Mouse (Mus musculus) forebrain, embryonic 14.5 days (tissue): ENCODE results near the gene Skiv2l. TPM values are rescaled to one million over a fixed set of nuclear protein-coding genes. Genes with fewer than 3 reads are reported as not detected.
A peak's percentile ranks its signal among the peaks of the same experiment; 100 is the strongest.

Experiments used
- ATAC-seq: fragments of 200-750 bp; cut with Nextera tagmentation; 2 replicates; pipeline ENCODE4 v1.8.0; 2017; ENCODE audit warnings: mild to moderate bottlenecking, moderate library complexity
- DNase-seq: peaks from one replicate; pipeline ENCODE4 v3.0.0-alpha.2; 2015; ENCODE audit warnings: low spot score
- H3K27ac ChIP-seq: fragments of 300-500 bp; sonication (generic); 2 replicates; pipeline ENCODE4 v1.5.1; 2014; ENCODE audit warnings: low read depth, mild to moderate bottlenecking, control low read depth, low read length, moderate library complexity
- H3K27me3 ChIP-seq: fragments of 300-500 bp; sonication (generic); replicated peaks from 2 replicates; pipeline ENCODE4 v1.6.1; 2014; ENCODE audit warnings: low read length, control low read depth, mixed read lengths; ENCODE audit not compliant: control insufficient read depth, insufficient read depth
- H3K36me3 ChIP-seq: fragments of 300-500 bp; sonication (generic); 2 replicates; pipeline ENCODE4 v1.6.1; 2014; ENCODE audit warnings: low read length, control low read depth; ENCODE audit not compliant: control insufficient read depth, insufficient read depth
- H3K4me1 ChIP-seq: fragments of 300-500 bp; sonication (generic); 2 replicates; pipeline ENCODE4 v1.6.1; 2014; ENCODE audit warnings: antibody characterized with exemption, low read length, control low read depth; ENCODE audit not compliant: control insufficient read depth, insufficient read depth
- H3K4me2 ChIP-seq: fragments of 300-500 bp; sonication (generic); 2 replicates; pipeline ENCODE4 v1.6.1; 2014; ENCODE audit warnings: mild to moderate bottlenecking, control low read depth, low read length
- H3K4me3 ChIP-seq: fragments of 300-500 bp; sonication (generic); 2 replicates; pipeline ENCODE4 v1.5.1; 2014; ENCODE audit warnings: low read depth, low read length, control low read depth
- H3K9ac ChIP-seq: fragments of 300-500 bp; sonication (generic); 2 replicates; pipeline ENCODE4 v1.6.1; 2014; ENCODE audit warnings: mild to moderate bottlenecking, low read length, control low read depth, moderate library complexity
- H3K9me3 ChIP-seq: fragments of 300-500 bp; sonication (generic); replicated peaks from 2 replicates; pipeline ENCODE4 v1.6.1; 2016; ENCODE audit warnings: low read length, control low read depth, mixed read lengths; ENCODE audit not compliant: control insufficient read depth
- WGBS: fragments of 180-500 bp; shearing (Covaris S2); extraction: QIAGEN DNeasy Blood & Tissue Kit; methylation state at CpG from one replicate; pipeline ENCODE4 v1.1.7; 2014; 5-methylcytosine and 5-hydroxymethylcytosine counted together
- polyA plus RNA-seq: library from polyadenylated mRNA; unstranded; fragments of >200 nt; fragmentation: Nextera tagmentation; extraction: Ambion mirVana; gene quantifications from 2 replicates; pipeline ENCODE4 v1.2.1, GENCODE M21; 2014

Gene Skiv2l
- polyA plus RNA-seq, 1 experiment from 2014 or later, result 36.6 TPM

DNA sequence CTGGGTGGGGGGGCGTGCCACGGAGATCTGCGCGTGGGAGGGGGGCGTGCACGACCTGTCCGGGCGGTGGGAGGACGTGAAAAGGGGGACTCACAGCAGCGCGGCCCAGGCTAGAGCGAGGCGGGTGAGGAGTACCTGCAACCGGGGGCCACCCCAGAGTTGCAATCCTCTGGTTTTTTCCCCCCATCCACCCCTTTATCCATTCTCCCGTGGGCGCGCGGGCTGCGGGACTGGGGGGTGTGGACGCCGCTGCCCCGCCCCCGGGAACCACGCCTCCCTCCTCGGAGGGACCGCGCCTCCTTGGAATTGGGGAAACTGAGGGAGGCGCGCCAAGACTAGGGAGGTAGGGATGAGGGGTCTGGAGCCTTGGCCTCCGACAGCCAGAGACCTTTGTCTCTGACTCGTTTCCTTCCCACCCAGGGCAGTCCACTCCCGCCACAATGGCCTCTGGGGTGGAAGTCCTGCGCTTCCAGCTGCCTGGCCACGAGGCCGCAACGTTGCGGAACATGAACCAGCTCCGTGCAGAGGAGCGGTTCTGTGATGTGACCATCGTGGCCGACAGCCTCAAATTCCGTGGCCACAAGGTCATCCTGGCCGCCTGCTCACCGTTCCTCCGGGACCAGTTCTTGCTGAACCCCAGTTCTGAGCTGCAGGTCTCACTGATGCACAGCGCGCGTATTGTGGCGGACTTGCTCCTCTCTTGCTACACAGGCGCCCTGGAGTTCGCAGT, 45.0 kb upstream of the Skiv2l start:
- peak overlapping the region; percentile 95 for H3K9ac ChIP-seq
- H3K4me3 ChIP-seq, result peak overlapping the region; percentile 84
- peak overlapping the region; percentile 93 for H3K27ac ChIP-seq
- 6% methylated on average over 44 of the region's 51 CpGs for WGBS
- H3K27me3 ChIP-seq, result no peaks in the 10 kb centered on the region
- H3K9me3 ChIP-seq, result no peaks in the 10 kb centered on the region
- peaks cover 9% of the 10 kb centered on the region for H3K36me3 ChIP-seq
- ATAC-seq, result peak; percentile 31
- peak overlapping the region; percentile 83 for H3K4me2 ChIP-seq
- peaks cover 23% of the 10 kb centered on the region for H3K4me1 ChIP-seq
- peak; percentile 48 for DNase-seq

DNA sequence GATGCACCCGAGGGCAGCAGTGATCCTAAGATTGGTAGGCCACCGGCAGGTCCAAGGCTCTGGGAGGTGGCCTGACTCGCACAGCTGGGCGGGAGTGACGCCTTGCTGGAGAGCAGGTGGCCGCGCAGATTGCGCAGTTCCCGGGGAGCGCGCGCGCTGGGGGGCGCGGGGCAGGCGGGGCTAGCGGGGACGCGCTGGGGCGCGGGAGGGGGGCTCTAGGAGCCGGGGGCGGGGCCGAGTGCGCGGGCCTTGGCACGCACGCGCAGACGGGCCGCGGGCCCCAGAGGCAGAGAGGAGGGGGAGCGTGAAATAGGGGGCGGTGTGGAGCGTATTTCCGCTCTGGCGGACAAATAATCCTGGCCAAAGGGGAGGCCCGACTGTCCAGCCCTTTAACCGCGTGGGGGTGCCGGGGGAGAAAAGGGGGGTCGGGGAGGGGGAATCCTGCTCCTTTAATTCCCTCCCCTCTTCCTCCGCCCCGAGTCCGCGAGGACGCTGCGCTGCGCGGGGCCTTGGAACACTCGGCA, 44.1 kb upstream of the Skiv2l start:
- Histone ChIP-seq H3K4me2 (peak overlapping the region; percentile 83), H3K27me3 (no peaks in the 10 kb centered on the region), H3K9ac (peak overlapping the region; percentile 95), H3K36me3 (peaks cover 9% of the 10 kb centered on the region), H3K9me3 (no peaks in the 10 kb centered on the region), H3K27ac (peak overlapping the region; percentile 93), H3K4me1 (peaks cover 23% of the 10 kb centered on the region), H3K4me3 (peak overlapping the region; percentile 84)
- DNase-seq, result peak; percentile 98
- peak; percentile 87 for ATAC-seq
- under 1% methylated on average over 40 of the region's 51 CpGs for WGBS

DNA sequence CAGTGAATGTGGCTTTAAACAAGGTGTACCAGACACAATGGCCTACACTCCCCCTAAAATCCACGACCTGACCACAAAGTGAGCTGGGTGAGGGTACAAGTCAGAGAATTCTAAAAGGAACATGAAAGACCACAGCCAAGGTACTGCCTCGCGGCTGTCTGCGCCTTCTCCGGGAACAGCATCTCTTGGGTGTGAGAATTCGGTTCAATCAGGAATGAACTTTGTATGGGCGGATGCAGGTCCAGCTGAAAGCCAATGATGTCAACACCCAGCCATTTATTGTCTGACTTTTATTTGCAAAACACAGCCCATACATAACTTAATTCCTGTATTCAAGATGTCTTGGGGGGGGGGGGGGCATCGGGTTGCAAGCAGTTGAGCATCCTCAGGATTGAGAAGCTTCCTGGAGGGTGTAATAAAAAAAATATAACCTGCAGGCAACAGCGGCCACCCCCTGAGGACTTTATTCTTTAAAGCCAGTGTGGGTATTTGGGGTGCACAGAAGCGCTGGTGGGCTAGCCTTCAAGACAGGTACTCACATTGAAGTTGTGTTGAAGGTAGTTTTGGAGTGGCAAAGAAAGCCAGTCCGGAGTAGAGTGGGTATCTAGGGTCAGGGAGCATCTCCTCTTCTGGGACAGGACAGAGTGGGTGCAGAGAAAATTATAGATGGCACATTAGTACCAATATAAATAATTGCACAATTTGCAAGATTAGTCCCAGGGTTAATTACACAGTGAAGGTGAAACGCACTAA, 43.2 kb upstream of the Skiv2l start:
- WGBS, result 67% methylated on average over 12 of the region's 12 CpGs
- no peaks in the 10 kb centered on the region for H3K27me3 ChIP-seq
- peak overlapping the region; percentile 44 for H3K9ac ChIP-seq
- H3K36me3 ChIP-seq, result peaks cover 9% of the 10 kb centered on the region
- H3K27ac ChIP-seq, result peak overlapping the region; percentile 93
- H3K4me3 ChIP-seq, result peak overlapping the region; percentile 84
- peaks cover 23% of the 10 kb centered on the region for H3K4me1 ChIP-seq
- ATAC-seq (no peak), DNase-seq (no peak)
- H3K4me2 ChIP-seq, result peak overlapping the region; percentile 83
- no peaks in the 10 kb centered on the region for H3K9me3 ChIP-seq

DNA sequence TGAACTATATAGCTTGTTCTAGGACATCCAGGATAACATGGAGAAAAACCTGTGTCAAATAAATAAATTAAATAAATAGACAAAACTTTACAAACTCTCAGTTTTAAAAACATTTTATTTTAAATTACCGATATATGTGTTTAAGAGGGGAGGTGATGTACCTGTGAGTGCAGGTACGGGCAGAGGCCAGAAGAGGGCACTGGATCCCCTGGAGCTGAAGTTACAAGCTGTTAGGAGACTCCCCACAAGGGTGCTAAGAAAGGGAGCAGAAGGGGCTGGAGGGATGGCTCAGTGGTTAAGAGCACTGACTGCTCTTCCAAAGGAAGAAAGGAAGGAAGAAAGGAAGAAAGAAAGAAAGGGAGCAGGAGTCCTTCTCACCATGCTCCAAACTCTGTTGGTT, 41.4 kb upstream of the Skiv2l start:
- Histone ChIP-seq H3K4me3 (no peak overlapping the region), H3K4me2 (no peak overlapping the region), H3K27me3 (no peaks in the 10 kb centered on the region), H3K4me1 (peaks cover 14% of the 10 kb centered on the region), H3K9me3 (no peaks in the 10 kb centered on the region), H3K9ac (no peak overlapping the region), H3K27ac (no peak overlapping the region), H3K36me3 (peaks cover 7% of the 10 kb centered on the region)
- DNase-seq (no peak), ATAC-seq (no peak)
- 96% methylated on average over 2 of the region's 2 CpGs for WGBS

DNA sequence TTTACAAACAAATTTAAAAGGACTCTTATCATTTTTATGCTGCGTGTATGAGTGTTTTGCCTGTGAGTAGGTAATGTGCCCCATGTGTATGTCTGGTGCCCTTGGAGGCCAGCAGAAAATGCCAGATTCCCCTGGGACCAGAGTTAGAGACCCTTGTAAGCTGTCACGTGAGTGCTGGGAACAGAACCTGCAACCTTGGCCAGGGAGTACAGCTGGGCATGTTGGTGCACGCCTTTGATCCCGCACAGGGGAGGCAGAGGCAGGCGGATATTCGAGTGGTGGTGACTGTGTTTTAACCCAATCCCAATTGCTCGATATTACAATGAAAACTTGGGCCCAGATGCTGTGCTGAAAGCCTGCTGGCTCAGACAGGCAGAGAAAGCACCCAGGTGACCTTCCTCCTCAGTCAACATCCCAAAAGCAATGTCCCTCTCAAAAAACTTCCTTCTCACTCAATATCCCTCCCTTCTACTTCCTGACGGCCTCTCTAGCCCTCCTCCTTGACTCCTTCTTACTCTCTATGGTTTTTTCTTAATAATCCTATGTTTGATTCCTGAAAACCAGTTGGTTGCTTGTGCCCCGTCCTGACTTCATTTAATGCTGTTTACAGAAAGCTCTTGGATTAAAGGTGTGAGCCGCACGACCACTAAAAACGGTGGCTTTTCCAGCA, 40.2 kb upstream of the Skiv2l start:
- 84% methylated on average over 12 of the region's 12 CpGs for WGBS
- no peak for DNase-seq
- no peak overlapping the region for H3K4me2 ChIP-seq
- H3K9me3 ChIP-seq, result no peaks in the 10 kb centered on the region
- no peak for ATAC-seq
- no peak overlapping the region for H3K4me3 ChIP-seq
- no peaks in the 10 kb centered on the region for H3K36me3 ChIP-seq
- H3K27me3 ChIP-seq, result no peaks in the 10 kb centered on the region
- H3K9ac ChIP-seq, result no peak overlapping the region
- no peak overlapping the region for H3K27ac ChIP-seq
- H3K4me1 ChIP-seq, result peaks cover 4% of the 10 kb centered on the region; the same call in 1 of the 2 replicates

DNA sequence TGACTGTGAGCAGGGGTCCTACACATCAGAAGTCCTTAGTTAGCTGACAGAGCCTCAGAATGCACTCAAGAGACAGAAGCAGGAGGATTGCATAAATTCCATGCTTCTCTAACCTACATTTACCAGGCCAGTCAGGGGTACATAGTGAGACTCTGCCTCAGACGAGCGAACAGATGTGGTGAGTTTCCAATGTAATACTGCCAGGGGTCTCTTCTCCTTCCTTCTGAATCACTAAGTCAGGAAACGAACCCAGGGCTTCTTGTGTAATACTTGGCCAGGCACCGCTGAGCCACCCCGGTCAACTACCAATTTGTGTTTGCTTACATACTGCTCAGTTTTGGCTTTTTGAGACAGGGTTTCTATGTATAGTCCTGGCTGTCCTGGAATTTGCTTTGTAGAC, 37.9 kb upstream of the Skiv2l start:
- Histone ChIP-seq H3K36me3 (no peaks in the 10 kb centered on the region), H3K4me2 (no peak overlapping the region), H3K27ac (no peak overlapping the region), H3K27me3 (no peaks in the 10 kb centered on the region), H3K9ac (no peak overlapping the region), H3K9me3 (no peaks in the 10 kb centered on the region), H3K4me3 (no peak overlapping the region), H3K4me1 (no peaks in the 10 kb centered on the region)
- WGBS, result 86% methylated on average over 5 of the region's 5 CpGs
- no peak for DNase-seq
- no peak for ATAC-seq

DNA sequence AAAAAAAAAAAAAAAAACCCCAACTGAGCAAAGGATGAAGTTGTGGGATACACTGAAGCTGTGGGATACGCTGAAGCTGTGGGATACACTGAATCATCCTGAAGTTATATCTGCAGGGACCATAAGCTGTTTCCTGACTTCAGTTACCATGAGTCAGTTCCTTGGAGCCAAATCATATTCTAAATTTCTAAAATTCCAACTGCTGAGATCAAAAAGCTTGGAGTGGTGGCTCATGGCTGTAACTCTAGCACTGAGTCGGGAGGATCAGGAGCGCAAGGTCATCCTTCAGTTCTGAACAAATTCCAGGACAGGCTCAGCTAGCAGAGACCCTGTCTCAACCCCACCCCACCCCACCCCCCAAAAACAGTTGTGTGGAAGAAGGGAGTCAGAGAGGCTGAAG, 35.6 kb upstream of the Skiv2l start:
- 0 out of 2 replicates have a peak, but pooled peaks cover 3% of the 10 kb centered on the region for H3K27me3 ChIP-seq
- ATAC-seq (no peak), DNase-seq (no peak)
- H3K9me3 ChIP-seq, result no peaks in the 10 kb centered on the region
- H3K4me3 ChIP-seq, result no peak overlapping the region
- H3K36me3 ChIP-seq, result no peaks in the 10 kb centered on the region
- H3K27ac ChIP-seq, result no peak overlapping the region
- H3K4me1 ChIP-seq, result no peaks in the 10 kb centered on the region
- 88% methylated on average over 3 of the region's 3 CpGs for whole genome bisulfite sequencing
- no peak overlapping the region for H3K9ac ChIP-seq
- no peak overlapping the region for H3K4me2 ChIP-seq

DNA sequence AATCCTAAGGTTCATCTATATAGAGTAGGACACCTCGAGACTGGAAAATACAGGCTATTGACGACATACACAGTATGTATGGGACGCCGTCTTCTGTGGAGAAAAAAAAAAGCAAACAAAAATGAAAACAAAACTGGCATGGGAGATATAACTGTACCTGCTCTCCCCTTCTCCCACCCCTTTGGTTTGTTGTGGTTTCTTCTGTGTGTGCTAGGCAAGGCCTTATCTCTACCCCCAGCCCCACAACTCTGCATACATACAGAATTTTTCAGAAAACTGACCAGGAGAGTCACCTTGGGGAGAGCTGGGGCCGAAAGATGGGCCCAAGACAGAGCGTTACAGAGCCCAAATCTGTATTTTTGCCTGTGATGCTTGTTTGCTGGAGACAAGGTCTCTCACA, 34.7 kb upstream of the Skiv2l start:
- no peak for DNase-seq
- Histone ChIP-seq H3K36me3 (no peaks in the 10 kb centered on the region), H3K4me1 (no peaks in the 10 kb centered on the region), H3K9ac (no peak overlapping the region), H3K27me3 (0 out of 2 replicates have a peak, but pooled peaks cover 3% of the 10 kb centered on the region), H3K4me3 (no peak overlapping the region), H3K9me3 (no peaks in the 10 kb centered on the region), H3K27ac (no peak overlapping the region), H3K4me2 (no peak overlapping the region)
- ATAC-seq, result no peak
- 85% methylated on average over 6 of the region's 6 CpGs for WGBS
